Comparison of ENCODE assay signal across 10 mouse cellular contexts in genomic region chr8:120315644-120316043, GRCm38 (mm10).
DNase-seq lines count a peak whose midpoint lies in the region; ATAC-seq lines count a peak whose summit lies in the region.
"Had no signal": no experiment of that assay in that cellular context is flagged by ENCODE, and none has a peak within 500 bp of the region (broad histone marks: within the 10 kb centered on the region; RNA-seq: fewer than 3 reads in every experiment).

No protein-coding gene starts in this region.

- peaks cover 28% of the 10 kb centered on the region for H3K4me1 ChIP-seq in kidney, embryonic 15.5 days
- 0 out of 2 replicates have a peak, but pooled peaks cover 4% of the 10 kb centered on the region for H3K4me1 ChIP-seq in forebrain, embryonic 11.5 days (replicated peaks; ENCODE audit: control insufficient read depth, insufficient read depth, low read length)

- no peak overlapping the region for H3K4me3 ChIP-seq in kidney, embryonic 15.5 days (replicated peaks)
- H3K4me3 ChIP-seq in forebrain, embryonic 11.5 days (ENCODE audit: low read depth, low read length), result no peak overlapping the region
- H3K4me3 ChIP-seq: megakaryocyte, embryonic 14.5 days had no signal

- no peaks in the 10 kb centered on the region for H3K27me3 ChIP-seq in kidney, embryonic 15.5 days
- H3K27me3 ChIP-seq in forebrain, embryonic 11.5 days (ENCODE audit: control insufficient read depth, insufficient read depth, low read length), result peaks cover under 1% of the 10 kb centered on the region; the same call in 1 of the 2 replicates

- H3K9ac ChIP-seq in kidney, embryonic 15.5 days, result no peak overlapping the region
- H3K9ac ChIP-seq in forebrain, embryonic 11.5 days (ENCODE audit: low read length), result no peak overlapping the region

- ATAC-seq in kidney, embryonic 15.5 days (replicated peaks; ENCODE audit: low FRiP score), result no peak
- ATAC-seq in forebrain, embryonic 11.5 days (replicated peaks; ENCODE audit: low FRiP score), result no peak

- 81% methylated on average over 4 of the region's 4 CpGs for WGBS in kidney, embryonic 15.5 days
- 89% methylated on average over 4 of the region's 4 CpGs for WGBS in forebrain, embryonic 11.5 days

- H3K4me2 ChIP-seq in kidney, embryonic 15.5 days, result no peak overlapping the region
- H3K4me2 ChIP-seq in forebrain, embryonic 11.5 days (ENCODE audit: low read depth, low read length, severe bottlenecking), result no peak overlapping the region

- no peaks in the 10 kb centered on the region for H3K36me3 ChIP-seq in kidney, embryonic 15.5 days
- no peaks in the 10 kb centered on the region for H3K36me3 ChIP-seq in forebrain, embryonic 11.5 days (ENCODE audit: control insufficient read depth, insufficient read depth, low read length)

- no peaks in the 10 kb centered on the region for H3K9me3 ChIP-seq in kidney, embryonic 15.5 days (replicated peaks)
- no peaks in the 10 kb centered on the region for H3K9me3 ChIP-seq in forebrain, embryonic 11.5 days (ENCODE audit: control insufficient read depth, low read length)
- H3K9me3 ChIP-seq: megakaryocyte, embryonic 14.5 days had no signal

- no peak overlapping the region for H3K27ac ChIP-seq in kidney, embryonic 15.5 days
- H3K27ac ChIP-seq in forebrain, embryonic 11.5 days (ENCODE audit: low read depth, low read length), result no peak overlapping the region

- DNase-seq in kidney, adult 18-20 months, result peak; percentile 39
- peak; percentile 38 for DNase-seq in urinary bladder, postnatal 14 days (ENCODE audit: low spot score)
- DNase-seq in urinary bladder, postnatal 25 days (ENCODE audit: low spot score), result no peak
- peak; percentile 61 for DNase-seq in naive thymus-derived CD4-positive, alpha-beta T cell, adult 2 months (ENCODE audit: low read depth)
- DNase-seq in ovary, postnatal 10 days (ENCODE audit: low spot score), result no peak
- no peak for DNase-seq in forebrain, embryonic 11.5 days (ENCODE audit: low spot score)
- DNase-seq in kidney, postnatal 14 days, result no peak
- DNase-seq: heart, postnatal 36 days had no signal

Comparison
In these comparisons a context has a peak if more than half of its experiments do, and no peak if none do; other contexts are left out.
1. DNase-seq: peak in kidney, adult 18-20 months (single experiment), urinary bladder, postnatal 14 days (single experiment) and naive thymus-derived CD4-positive, alpha-beta T cell, adult 2 months (single experiment); none in urinary bladder, postnatal 25 days (single experiment), ovary, postnatal 10 days (single experiment), forebrain, embryonic 11.5 days (single experiment) and kidney, postnatal 14 days (single experiment).